Mouse (Mus musculus): ENCODE measurements around the gene Iqgap3. TPM values are rescaled to one million over a fixed set of nuclear protein-coding genes. Genes with fewer than 3 reads are reported as not detected.

Gene Iqgap3
- polyA plus RNA-seq (2012; rRNA removed), result 2.0 and 2.6 TPM in 2 replicates

- peak; percentile 70 for DNase-seq (ENCODE audit: low spot score)
These were observed at the start of gene Iqgap3 for GRCm38 (mm10) chr3:88081345-88082223. Gene Iqgap3, plus strand, starts transcription at chr3:88081971.

DNA sequence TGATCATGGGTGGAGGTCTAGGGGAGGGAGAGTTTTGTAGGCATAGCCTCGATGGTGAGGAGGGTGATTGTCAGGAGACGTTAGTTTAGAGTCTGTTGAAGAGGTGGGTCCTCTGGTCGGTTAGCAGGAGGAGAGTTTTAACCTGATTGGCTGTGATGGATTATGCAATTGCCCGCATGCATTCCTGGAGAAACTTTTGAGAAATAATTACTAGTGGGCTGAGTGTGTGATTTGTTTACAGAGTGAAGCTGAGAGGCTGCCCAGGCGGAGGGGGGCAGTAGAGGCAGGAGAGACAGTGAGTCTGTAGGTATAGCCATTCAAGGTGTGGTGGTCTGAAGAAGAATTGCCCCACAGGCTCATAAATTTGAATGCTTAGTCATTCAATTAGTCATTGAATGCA lies 48.3 kb upstream of the Iqgap3 start:
- DNase-seq (ENCODE audit: low spot score), result no peak

GRCm38 (mm10) chr3:88035561-88036293 lies 46.0 kb upstream of the Iqgap3 start:
- no peak for DNase-seq (ENCODE audit: low spot score)

DNA sequence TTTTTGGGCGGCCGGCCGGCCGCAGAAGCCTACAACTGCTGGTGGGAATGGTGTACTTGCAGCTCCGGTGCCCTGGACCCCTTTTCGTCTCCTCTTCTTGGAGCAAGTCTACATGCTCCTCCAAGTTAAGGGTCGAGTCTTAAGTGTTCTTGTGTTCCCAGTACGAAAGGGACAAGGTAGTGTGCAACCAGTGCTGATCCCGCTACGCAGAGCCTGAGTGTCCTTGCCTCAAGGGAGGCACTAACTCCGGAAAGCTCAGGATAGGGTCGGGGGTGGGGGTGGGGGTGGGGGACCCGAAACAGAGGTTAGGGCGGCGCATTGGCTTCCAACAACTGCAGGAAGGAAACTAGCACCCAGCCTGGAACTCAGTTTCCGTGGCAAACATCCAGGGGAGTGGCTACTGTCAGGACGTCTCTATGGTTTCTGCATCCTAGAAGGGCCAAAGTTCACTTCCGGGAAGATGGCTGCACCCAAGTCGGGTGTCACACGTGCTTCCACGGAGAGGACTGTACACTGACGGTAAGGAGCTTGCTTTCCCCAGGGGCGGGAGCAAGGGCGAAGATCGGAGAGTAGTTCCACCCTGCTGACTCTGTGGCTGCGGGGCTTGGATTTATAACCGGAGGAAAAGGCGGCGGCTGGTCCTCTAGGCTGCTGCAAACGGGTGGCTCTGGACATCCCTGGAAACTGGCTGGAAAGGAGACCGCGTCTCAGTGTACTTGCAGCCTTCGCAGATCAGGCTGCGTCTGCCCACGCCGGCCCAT lies 38.9 kb upstream of the Iqgap3 start, which contains the start of gene Gpatch4:
Gpatch4 (plus strand) TSS at position 448 of the 761 bp plus-strand sequence.
- peak; percentile 42 for DNase-seq (ENCODE audit: low spot score)

- no peak for DNase-seq (ENCODE audit: low spot score)
These were observed 32.2 kb upstream of the Iqgap3 start for GRCm38 (mm10) chr3:88049532-88049931.

DNA sequence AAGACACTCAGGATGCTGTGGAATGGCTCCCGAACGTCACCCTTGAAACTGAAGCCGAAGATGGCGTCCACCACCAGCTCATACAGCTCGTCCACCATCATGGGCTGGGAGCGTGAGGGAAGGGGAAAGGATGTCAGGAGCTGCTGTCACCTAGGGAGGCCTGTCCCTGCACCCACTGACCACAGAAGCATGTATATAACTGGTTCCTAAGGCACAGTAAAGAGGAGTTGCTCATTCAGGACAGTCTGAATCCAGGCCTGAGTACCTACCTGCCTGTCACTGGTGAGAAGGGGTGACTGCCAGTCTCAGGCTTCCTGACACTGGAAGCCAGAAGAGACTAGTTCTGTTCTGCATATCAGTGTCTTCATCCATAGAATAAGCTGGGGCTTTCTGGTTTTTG lies 24.7 kb upstream of the Iqgap3 start:
- no peak for DNase-seq (ENCODE audit: low spot score)

- peak; percentile 80 for DNase-seq (ENCODE audit: low spot score)
These were observed 23.7 kb upstream of the Iqgap3 start, which contains the start of gene Naxe for GRCm38 (mm10) chr3:88057902-88058696. Gene Naxe, minus strand, starts transcription at chr3:88058495.

DNA sequence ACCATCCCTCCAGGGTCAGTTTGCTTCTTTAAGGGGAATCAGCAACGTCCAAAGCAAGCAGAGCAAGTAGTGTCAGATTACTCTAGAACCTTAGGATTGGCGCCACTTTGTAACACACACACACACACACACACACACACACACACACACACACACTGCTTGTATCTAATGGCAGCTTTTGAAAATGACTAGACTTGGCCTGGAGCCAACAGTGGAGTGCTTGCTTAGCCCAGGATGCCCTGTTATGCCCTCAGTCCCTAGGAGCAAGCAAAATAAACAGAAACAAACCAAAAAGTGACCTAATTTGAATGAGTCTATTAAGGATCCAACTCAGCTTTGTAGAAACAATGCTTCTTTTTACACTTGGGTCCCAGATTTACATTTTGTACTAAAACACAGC lies 13.4 kb upstream of the Iqgap3 start:
- DNase-seq (ENCODE audit: low spot score), result no peak

- DNase-seq (ENCODE audit: low spot score), result peak; percentile 73
These were observed 10.0 kb upstream of the Iqgap3 start for GRCm38 (mm10) chr3:88071783-88072182.

- no peak for DNase-seq (ENCODE audit: low spot score)
These were observed 8.1 kb upstream of the Iqgap3 start for GRCm38 (mm10) chr3:88073631-88074030.

- no peak for DNase-seq (ENCODE audit: low spot score)
These were observed 7.4 kb upstream of the Iqgap3 start for GRCm38 (mm10) chr3:88074351-88074750.

GRCm38 (mm10) chr3:88074766-88075165 lies 7.0 kb upstream of the Iqgap3 start:
- DNase-seq (ENCODE audit: low spot score), result no peak

DNA sequence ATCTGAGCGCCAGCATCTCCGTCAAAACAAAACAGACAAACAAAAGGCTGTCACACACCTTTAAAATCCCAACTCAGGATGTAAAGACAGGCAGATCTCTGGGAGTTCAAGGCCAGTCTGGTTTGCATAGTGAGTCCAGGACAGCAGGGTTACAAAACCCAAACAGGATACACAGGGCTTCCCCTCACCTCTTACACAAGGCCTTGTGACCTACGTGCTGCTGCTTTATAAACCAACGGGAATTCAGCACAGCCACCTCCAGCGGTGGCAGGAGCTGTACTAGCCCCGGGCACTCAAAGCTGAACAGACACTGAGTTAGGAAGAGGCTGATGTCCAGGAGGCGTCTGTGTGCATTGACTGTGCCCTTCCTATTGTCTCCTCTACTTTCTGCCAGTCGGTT lies 4.3 kb upstream of the Iqgap3 start:
- no peak for DNase-seq (ENCODE audit: low spot score)

- DNase-seq (ENCODE audit: low spot score), result no peak
These were observed 3.6 kb upstream of the Iqgap3 start, which contains the start of gene Ttc24 for GRCm38 (mm10) chr3:88078204-88078603. Gene Ttc24, minus strand, starts transcription at chr3:88078304.

- DNase-seq (ENCODE audit: low spot score), result no peak
These were observed 450 bp downstream of the Iqgap3 start for GRCm38 (mm10) chr3:88082224-88082618.

DNA sequence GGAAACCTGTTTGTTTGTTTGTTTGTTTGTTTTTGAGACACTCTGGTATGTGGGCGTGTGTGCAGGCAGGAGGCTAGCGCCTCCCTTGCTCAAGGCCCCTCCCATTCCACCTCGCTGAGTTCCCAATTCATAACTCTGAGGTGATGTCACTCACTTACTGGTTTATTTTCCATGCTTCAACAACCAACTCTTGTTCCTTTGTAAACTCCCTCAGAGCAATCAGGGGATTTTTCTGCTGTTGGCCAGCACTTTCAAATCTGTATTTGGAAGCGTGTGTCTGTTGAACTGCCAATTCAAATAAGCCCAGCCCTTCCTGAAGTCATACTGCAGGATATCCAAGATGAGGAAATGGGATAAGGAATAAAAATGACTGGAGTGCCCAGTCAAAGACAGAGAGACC lies 892 bp downstream of the Iqgap3 start:
- DNase-seq (ENCODE audit: low spot score), result no peak

- DNase-seq (ENCODE audit: low spot score), result no peak
These were observed 2.2 kb downstream of the Iqgap3 start for GRCm38 (mm10) chr3:88084001-88084400.

DNA sequence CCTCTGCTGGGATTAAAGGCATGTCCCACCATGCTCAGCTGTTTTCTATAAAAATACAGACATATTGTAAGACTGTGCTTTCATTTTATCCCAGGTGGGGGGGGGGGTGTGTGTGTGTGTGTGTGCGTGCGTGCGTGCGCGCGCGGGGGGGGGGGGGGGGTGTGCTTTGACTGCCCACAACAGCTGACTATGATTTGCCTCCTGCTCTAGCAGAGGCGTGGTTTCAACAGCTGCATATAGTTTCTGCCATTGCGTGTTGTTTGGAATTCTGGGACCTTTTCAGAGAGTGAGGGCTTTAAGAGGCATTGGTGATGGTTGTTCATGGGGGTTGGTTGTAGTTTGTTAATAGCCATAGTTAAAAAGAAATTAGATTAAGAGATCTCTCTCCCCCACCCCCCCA lies 3.7 kb downstream of the Iqgap3 start:
- no peak for DNase-seq (ENCODE audit: low spot score)

- no peak for DNase-seq (ENCODE audit: low spot score)
These were observed 5.9 kb downstream of the Iqgap3 start for GRCm38 (mm10) chr3:88087688-88088087.

- no peak for DNase-seq (ENCODE audit: low spot score)
These were observed 8.3 kb downstream of the Iqgap3 start for GRCm38 (mm10) chr3:88090106-88090505.

DNA sequence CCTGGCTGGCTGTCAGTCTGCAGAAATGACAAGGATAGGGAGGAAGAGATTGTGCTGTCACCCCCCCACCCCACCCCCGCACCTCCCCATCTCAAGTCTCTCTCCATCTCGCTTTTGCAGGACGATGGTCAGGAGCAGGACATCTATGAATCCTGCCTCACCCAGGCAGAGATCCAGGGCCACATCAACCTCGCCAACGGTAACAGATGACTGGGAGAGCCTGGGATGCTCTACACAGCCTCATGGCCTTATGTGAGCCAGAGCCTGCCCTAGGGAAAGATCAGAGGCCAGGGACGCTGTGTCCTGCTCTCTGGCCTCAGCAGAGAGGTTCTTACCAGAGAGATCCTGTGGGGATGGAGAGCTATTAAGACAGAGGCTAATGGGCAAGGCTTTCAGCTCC lies 8.8 kb downstream of the Iqgap3 start:
- no peak for DNase-seq (ENCODE audit: low spot score)
